ENCODE assay signal across 8 mouse cellular contexts in genomic region chr2:91070076-91070800, GRCm38 (mm10). TPM values are rescaled to one million over a fixed set of nuclear protein-coding genes. Genes with fewer than 3 reads are reported as not detected.
A peak's percentile ranks its signal among the peaks of the same experiment; 100 is the strongest.
DNase-seq lines count a peak whose midpoint lies in the region; ATAC-seq and TF ChIP-seq lines count a peak whose summit lies in the region.

TSS of gene Slc39a13 (minus strand) at chr2:91070417.

- peaks cover 32% of the 10 kb centered on the region for H3K36me3 ChIP-seq in G1E (replicated peaks)
- peaks cover 3% of the 10 kb centered on the region; the same call in 1 of the 2 replicates for H3K36me3 ChIP-seq in forebrain, postnatal 0 days (ENCODE audit: insufficient read depth)
- peaks cover 18% of the 10 kb centered on the region; the same call in 1 of the 2 replicates for H3K36me3 ChIP-seq in lung, embryonic 15.5 days

- peak; percentile 97 for TF ChIP-seq CTCF in G1E (IDR thresholded peaks at IDR 0.05; ENCODE audit: low read depth, low read length)
- peak; percentile 100 for TF ChIP-seq CTCF in forebrain, postnatal 0 days (IDR thresholded peaks at IDR 0.05; ENCODE audit: low read depth)

- ATAC-seq in G1E (ENCODE audit: extremely low read depth, insufficient number of reproducible peaks, low FRiP score, poor library complexity, severe bottlenecking) = peak; percentile 79
- ATAC-seq in forebrain, postnatal 0 days = peak; percentile 98
- ATAC-seq in lung, embryonic 15.5 days (ENCODE audit: borderline replicate concordance, extremely low read depth, low FRiP score, low TSS enrichment) = peak; percentile 98

- peak within 1 kb of the TSS; percentile 78 for H3K9ac ChIP-seq in forebrain, postnatal 0 days
- H3K9ac ChIP-seq in lung, embryonic 15.5 days = peak within 1 kb of the TSS; percentile 65

- peak within 1 kb of the TSS; percentile 70 for H3K27ac ChIP-seq in forebrain, postnatal 0 days (ENCODE audit: low read depth, low read length)
- peak within 1 kb of the TSS; percentile 87 for H3K27ac ChIP-seq in lung, embryonic 15.5 days

- peak within 1 kb of the TSS; percentile 91 for H3K4me2 ChIP-seq in forebrain, postnatal 0 days (ENCODE audit: low read depth)
- peak within 1 kb of the TSS; percentile 78 for H3K4me2 ChIP-seq in lung, embryonic 15.5 days

- peak; percentile 93 for DNase-seq in G1E (ENCODE audit: low spot score)
- DNase-seq in cerebellum, adult 18-20 months = peak; percentile 90 to 96
- DNase-seq in forebrain, postnatal 0 days = peak; percentile 97
- DNase-seq in heart, postnatal 4 days = peak; percentile 98
- peak; percentile 96 to 97 for DNase-seq in layer of hippocampus, adult 8-10 months (ENCODE audit: low spot score in 2 of 2)
- peak; percentile 95 for DNase-seq in ovary, adult 18-20 months (ENCODE audit: low spot score)
- peak; percentile 98 for DNase-seq in thymus, postnatal 0 days (ENCODE audit: low spot score)

- no peaks in the 10 kb centered on the region for H3K27me3 ChIP-seq in G1E (ENCODE audit: insufficient read depth, low read length)
- no peaks in the 10 kb centered on the region for H3K27me3 ChIP-seq in forebrain, postnatal 0 days (ENCODE audit: insufficient read depth, low read length)
- H3K27me3 ChIP-seq in lung, embryonic 15.5 days = no peaks in the 10 kb centered on the region

- H3K4me3 ChIP-seq in G1E (ENCODE audit: low read depth, low read length) = peak within 1 kb of the TSS; percentile 82
- H3K4me3 ChIP-seq in forebrain, postnatal 0 days (ENCODE audit: low read depth, low read length) = peak within 1 kb of the TSS; percentile 88
- H3K4me3 ChIP-seq in lung, embryonic 15.5 days = peak within 1 kb of the TSS; percentile 60

- under 1% methylated on average over 68 of the region's 69 CpGs for WGBS in forebrain, postnatal 0 days
- under 1% methylated on average over 69 of the region's 69 CpGs for WGBS in lung, embryonic 15.5 days

- no peaks in the 10 kb centered on the region for H3K9me3 ChIP-seq in G1E (replicated peaks)
- no peaks in the 10 kb centered on the region for H3K9me3 ChIP-seq in forebrain, postnatal 0 days (ENCODE audit: low read length)
- no peaks in the 10 kb centered on the region for H3K9me3 ChIP-seq in lung, embryonic 15.5 days

- peaks cover 51% of the 10 kb centered on the region for H3K4me1 ChIP-seq in G1E (ENCODE audit: insufficient read depth, low read depth, low read length)
- H3K4me1 ChIP-seq in forebrain, postnatal 0 days (ENCODE audit: insufficient read depth) = peaks cover 18% of the 10 kb centered on the region
- H3K4me1 ChIP-seq in lung, embryonic 15.5 days = peaks cover 21% of the 10 kb centered on the region

RNA-seq across cellular contexts. Expression of gene Slc39a13, which starts in this region (rescaled TPM):
- total RNA-seq in G1E (2014; fragmentation: Nextera tagmentation) (23.6 and 24.9 TPM in 2 replicates), G1E (2017) (8.6 and 12.7 TPM in 2 replicates)
- polyA plus RNA-seq in G1E (2012) = 12.1 and 13.6 TPM in 2 replicates
- total RNA-seq in forebrain, postnatal 0 days (2014; rRNA removed) = 25.5 and 26.8 TPM in 2 replicates
- 19.7 and 22.3 TPM in 2 replicates for polyA plus RNA-seq in forebrain, postnatal 0 days (2015; fragmentation: Nextera tagmentation; extraction: Ambion mirVana)
- 10 to 100 TPM; 32.6 to 36.8 TPM for total RNA-seq in heart, postnatal 4 days (2021)
- total RNA-seq in layer of hippocampus, adult 8-10 months (2022) = 10 to 100 TPM; 28.7 to 40.0 (median 33.1) TPM
- 34.6 and 40.2 TPM in 2 replicates for polyA plus RNA-seq in lung, embryonic 15.5 days (2015; fragmentation: Nextera tagmentation; extraction: Ambion mirVana)
- polyA plus RNA-seq in thymus, postnatal 0 days (2015; fragmentation: Nextera tagmentation; extraction: Ambion mirVana) = 15.1 and 16.4 TPM in 2 replicates

Comparison
In these comparisons a context has a peak if more than half of its experiments do, and no peak if none do; other contexts are left out.
1. Peak in every context shown above with its lines: DNase-seq, ATAC-seq, H3K4me3 ChIP-seq and H3K27ac ChIP-seq.